Mouse (Mus musculus) heart, postnatal 25 days (tissue): ENCODE results near the gene Tbc1d19. TPM values are rescaled to one million over a fixed set of nuclear protein-coding genes. Genes with fewer than 3 reads are reported as not detected.

ENCODE experiments used
- DNase-seq: peaks from one replicate; pipeline ENCODE4 v3.0.0; 2022; ENCODE audit warnings: low spot score
- intact Hi-C: fragments of 180-260 bp; cut with DNase I; formaldehyde crosslinking; loops from one replicate; pipeline ENCODE4 v1.15.1; 2025
- total RNA-seq, 2 experiments: library from RNA; stranded (reverse); gene quantifications; 2 replicates each; pipeline ENCODE4 v1.2.3; 2021

The Tbc1d19 gene
- total RNA-seq, 2 experiments from 2014 or later: 20.6 to 20.9 TPM

DNA sequence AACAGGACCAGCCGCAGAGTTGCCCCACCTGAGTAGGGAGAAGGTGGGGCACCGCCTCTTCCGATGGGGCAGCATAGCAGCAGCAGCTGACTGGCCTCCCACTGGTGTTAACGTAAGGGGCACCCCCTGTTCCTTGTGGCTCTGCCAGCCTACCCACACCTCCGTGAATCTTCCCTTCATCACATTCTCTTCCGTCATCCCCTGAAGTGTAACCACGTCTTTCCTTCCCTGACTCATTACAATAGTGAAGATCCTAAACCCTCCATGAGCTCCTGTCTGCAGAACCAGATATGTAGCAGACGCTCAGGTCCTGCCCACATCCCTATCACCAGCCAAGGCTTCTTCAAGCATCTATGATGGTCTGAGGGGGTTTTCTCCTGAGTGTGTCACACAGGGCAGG lies 137.3 kb downstream of the Tbc1d19 start:
- intact Hi-C loops: loop anchor here (2.0 to 5.0 kb wide), 2 partner anchors 14 to 151 kb away; no protein-coding TSS in a partner anchor
- DNase-seq: no peak

DNA sequence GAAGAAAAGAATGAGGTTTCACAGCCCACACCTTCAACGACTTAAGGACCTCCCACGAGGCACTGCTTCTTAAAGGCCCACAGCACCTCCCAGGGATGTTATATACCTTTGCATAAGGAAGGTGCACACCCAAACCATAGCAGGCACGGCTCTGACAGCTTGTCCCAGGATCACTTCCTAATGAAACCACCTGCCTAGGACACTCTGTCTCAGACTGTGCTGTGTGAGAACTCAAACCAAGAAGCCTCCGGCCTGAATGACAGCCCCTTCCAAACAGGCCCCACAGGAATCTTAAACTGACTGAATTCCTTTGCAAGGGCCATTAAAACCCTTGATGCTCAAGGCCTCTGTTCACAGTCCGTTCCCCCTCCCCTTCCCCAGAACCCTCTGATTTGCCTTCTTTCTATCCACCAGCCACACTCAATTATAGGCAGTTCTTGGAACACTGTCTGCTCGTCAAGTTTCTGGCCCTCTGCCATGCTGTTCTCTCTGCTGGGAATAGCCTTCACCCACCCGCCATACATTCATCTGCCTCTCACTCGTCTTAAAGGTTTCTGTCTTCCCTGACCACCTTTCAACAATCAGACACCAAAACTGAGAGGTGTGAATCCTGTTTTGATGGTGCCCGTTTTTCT lies 138.3 kb downstream of the Tbc1d19 start:
- no peak for DNase-seq
- intact Hi-C loops: loop anchor here (2.0 to 5.0 kb wide), 3 partner anchors 15 to 150 kb away; no protein-coding TSS in a partner anchor

DNA sequence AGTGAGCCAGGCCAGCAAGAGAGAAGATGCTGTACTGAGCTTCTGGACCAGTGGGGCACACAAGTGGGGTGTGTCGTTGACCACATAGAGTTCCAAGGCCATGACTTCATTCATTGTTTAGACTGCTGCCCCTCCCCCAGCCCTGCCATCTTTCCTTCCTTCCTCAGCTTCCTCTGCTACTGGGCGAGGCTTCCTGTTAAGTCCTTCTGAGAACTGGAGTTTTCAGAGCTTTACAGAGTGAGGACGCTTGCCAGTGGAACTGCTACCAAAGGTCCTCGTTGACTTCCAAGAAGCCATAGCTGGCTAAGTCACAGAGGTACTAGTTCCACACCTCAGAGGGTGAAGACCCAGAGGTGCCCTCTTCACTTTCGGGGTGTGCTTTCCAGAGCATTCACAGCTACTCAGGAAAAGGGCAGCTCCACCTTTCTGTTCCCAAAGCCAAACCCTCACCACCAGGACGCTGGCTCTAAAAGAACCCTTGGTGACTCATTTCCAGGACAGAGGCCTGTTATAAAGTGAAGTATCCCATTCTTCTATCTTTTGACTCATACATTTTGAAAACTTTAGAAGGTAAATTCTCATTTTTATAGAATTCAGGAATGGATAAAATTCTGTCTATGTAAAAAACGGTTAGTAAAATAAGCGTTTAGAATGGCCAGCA lies 139.3 kb downstream of the Tbc1d19 start:
- DNase-seq: peak; percentile 63
- intact Hi-C loops: loop anchor here (2.0 to 5.0 kb wide), 2 partner anchors 22 to 149 kb away; no protein-coding TSS in a partner anchor

DNA sequence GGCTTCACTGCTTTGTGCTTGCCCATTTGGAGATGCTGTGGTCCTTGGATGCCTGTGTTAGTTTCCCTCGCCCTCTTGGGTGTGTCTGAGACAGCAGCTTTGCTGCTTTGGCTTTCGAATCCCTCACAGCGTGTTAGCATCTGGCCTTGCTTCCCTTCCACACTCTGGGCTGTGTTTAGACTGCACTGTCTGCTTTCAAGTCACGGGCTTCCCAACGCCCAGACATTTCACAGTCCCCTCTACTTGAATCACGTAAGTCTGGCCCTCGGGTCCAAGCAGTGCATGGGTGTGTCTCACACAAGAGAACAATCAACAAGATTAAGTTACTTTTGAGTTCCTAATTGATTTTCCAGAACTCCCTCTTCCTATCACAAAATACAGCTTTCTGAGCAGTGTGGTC lies 140.8 kb downstream of the Tbc1d19 start:
- intact Hi-C loops: loop anchor here (2.0 kb wide), 1 partner anchor 77 kb away; no protein-coding TSS in a partner anchor
- peak; percentile 69 for DNase-seq

DNA sequence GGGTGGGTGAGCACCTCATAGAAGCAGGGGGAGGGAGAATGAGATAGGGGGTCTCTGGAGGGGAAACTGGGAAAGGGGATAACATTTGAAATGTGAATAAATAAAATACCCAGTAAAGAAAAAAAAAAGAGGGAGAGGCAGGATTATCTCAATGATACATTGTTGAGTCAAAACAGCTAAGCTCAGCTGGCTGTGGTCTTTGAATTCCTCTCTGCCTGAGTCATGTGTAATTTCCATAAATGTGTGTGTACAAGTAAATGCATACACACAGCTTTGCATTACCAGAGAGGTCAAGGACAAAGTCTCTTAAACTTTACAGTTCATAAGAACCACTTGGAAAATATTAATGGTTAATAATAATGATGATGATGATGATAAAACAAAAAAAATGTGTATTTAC lies 143.8 kb downstream of the Tbc1d19 start:
- no peak for DNase-seq
- intact Hi-C loops: loop anchor here (2.0 kb wide), 1 partner anchor 42 kb away; no protein-coding TSS in a partner anchor

Other genes with a start within 250 kb of the Tbc1d19 start
- gene Cckar, start 101.9 kb upstream of the Tbc1d19 start, total RNA-seq: not detected
- 10 to 100 TPM; 12.4 to 16.6 TPM for gene Stim2, start 188.9 kb downstream of the Tbc1d19 start, total RNA-seq